Mouse (Mus musculus) embryonic facial prominence, embryonic 15.5 days (tissue): Measurements from ENCODE around the gene Lancl2. TPM values are rescaled to one million over a fixed set of nuclear protein-coding genes. Genes with fewer than 3 reads are reported as not detected.

ENCODE experiments used
- ATAC-seq: fragments of 200-750 bp; cut with Nextera tagmentation; 2 replicates; pipeline ENCODE4 v1.8.0; 2017; ENCODE audit warnings: low read depth, moderate TSS enrichment; ENCODE audit not compliant: insufficient number of reproducible peaks, low FRiP score, low TSS enrichment
- H3K27ac ChIP-seq: fragments of 300-500 bp; sonication (generic); replicated peaks from 2 replicates; pipeline ENCODE4 v1.5.1; 2015; ENCODE audit warnings: mild to moderate bottlenecking, inconsistent platforms
- H3K27me3 ChIP-seq: fragments of 300-500 bp; sonication (generic); 2 replicates; pipeline ENCODE4 v1.6.1; 2015; ENCODE audit warnings: inconsistent platforms
- H3K36me3 ChIP-seq: fragments of 300-500 bp; sonication (generic); 2 replicates; pipeline ENCODE4 v1.6.1; 2015; ENCODE audit warnings: mild to moderate bottlenecking, inconsistent platforms
- H3K4me1 ChIP-seq: fragments of 300-500 bp; sonication (generic); 2 replicates; pipeline ENCODE4 v1.6.1; 2015; ENCODE audit warnings: inconsistent platforms
- H3K4me2 ChIP-seq: fragments of 300-500 bp; sonication (generic); replicated peaks from 2 replicates; pipeline ENCODE4 v1.6.1; 2015; ENCODE audit warnings: mild to moderate bottlenecking, inconsistent platforms
- H3K4me3 ChIP-seq: fragments of 300-500 bp; sonication (generic); replicated peaks from 2 replicates; pipeline ENCODE4 v1.5.1; 2015; ENCODE audit warnings: mild to moderate bottlenecking, inconsistent platforms
- H3K9ac ChIP-seq: fragments of 300-500 bp; sonication (generic); 2 replicates; pipeline ENCODE4 v1.6.1; 2015; ENCODE audit warnings: inconsistent platforms
- H3K9me3 ChIP-seq: fragments of 300-500 bp; sonication (generic); replicated peaks from 2 replicates; pipeline ENCODE4 v1.6.1; 2016; ENCODE audit warnings: inconsistent platforms
- WGBS: fragments of 180-500 bp; shearing (Covaris S2); methylation state at CpG from one replicate; pipeline ENCODE4 v1.1.7; 2015; 5-methylcytosine and 5-hydroxymethylcytosine counted together
- polyA plus RNA-seq: library from polyadenylated mRNA; unstranded; fragments of >200 nt; fragmentation: Nextera tagmentation; extraction: Ambion mirVana; gene quantifications from 2 replicates; pipeline ENCODE4 v1.2.1, GENCODE M21; 2015

Lancl2 gene
- polyA plus RNA-seq, 1 experiment from 2014 or later: 25.7 TPM

DNA sequence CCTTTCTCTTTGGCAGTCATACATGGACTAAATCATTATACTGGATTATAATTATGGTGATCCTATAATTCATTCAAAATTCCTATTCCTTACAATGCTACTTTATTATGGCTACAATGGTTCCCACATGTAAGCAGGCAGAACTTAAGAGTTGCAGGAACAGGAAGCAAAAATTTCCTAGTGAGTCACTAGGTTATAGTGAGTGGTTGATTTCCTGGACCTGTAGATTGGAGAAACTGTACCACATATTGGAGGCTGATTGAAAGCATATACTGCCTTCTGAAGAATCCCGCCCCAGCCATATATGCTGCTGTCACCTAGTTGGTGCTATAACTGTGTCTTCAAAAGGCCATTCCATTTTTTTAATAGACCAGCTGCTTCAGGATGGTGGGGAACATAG lies 40.4 kb downstream of the Lancl2 start:
- Histone ChIP-seq H3K4me1 (no peaks in the 10 kb centered on the region), H3K4me3 (no peak overlapping the region), H3K4me2 (no peak overlapping the region), H3K27ac (no peak overlapping the region), H3K27me3 (no peaks in the 10 kb centered on the region), H3K36me3 (no peaks in the 10 kb centered on the region), H3K9ac (no peak overlapping the region), H3K9me3 (no peaks in the 10 kb centered on the region)
- WGBS: 94% methylated on average over 1 of the region's 1 CpGs
- no peak for ATAC-seq

DNA sequence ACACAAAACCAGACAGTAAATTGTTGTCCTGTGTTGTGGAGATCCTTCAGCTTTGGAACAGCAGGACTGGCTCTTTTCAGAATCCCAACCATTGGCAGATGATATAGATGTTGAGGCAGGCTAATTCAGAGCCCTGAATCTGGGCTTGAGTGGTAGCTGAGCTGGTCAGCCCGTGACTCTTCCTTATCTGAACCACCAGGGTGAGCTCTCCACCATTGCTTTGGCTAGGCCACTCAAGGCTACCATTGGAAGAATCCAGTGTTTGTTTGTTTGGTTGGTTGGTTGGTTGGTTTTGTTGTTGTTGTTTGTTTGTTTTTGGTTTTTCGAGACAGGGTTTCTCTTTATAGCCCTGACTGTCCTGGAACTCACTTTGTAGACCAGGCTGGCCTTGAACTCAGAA lies 41.0 kb downstream of the Lancl2 start:
- Histone ChIP-seq H3K9ac (no peak overlapping the region), H3K36me3 (no peaks in the 10 kb centered on the region), H3K4me3 (no peak overlapping the region), H3K9me3 (no peaks in the 10 kb centered on the region), H3K4me1 (no peaks in the 10 kb centered on the region), H3K4me2 (no peak overlapping the region), H3K27ac (no peak overlapping the region), H3K27me3 (no peaks in the 10 kb centered on the region)
- ATAC-seq: no peak
- WGBS: 81% methylated on average over 2 of the region's 2 CpGs

DNA sequence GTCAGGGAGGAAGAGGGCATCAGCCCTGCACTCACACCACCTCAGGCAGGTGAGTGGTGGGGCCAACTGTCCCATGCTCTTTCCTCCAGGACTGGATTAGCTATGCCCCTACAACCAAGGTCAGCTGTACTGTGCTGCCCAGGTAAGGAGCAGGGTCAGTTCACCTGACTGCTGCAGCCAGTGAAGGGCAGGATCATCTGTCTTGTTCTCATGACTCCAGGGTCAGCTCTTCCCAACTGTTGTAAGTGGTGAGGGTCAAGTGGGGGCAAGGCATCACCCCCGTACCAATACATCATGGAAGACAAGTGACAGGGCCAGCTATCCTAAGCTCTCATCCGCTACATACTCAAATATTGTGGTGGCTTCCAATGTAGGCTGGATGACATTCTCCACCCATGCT lies 41.8 kb downstream of the Lancl2 start:
- WGBS: 91% methylated on average over 2 of the region's 2 CpGs
- no peak overlapping the region for H3K4me2 ChIP-seq
- H3K27me3 ChIP-seq: no peaks in the 10 kb centered on the region
- no peaks in the 10 kb centered on the region for H3K9me3 ChIP-seq
- no peak for ATAC-seq
- H3K9ac ChIP-seq: no peak overlapping the region
- H3K36me3 ChIP-seq: no peaks in the 10 kb centered on the region
- H3K4me1 ChIP-seq: no peaks in the 10 kb centered on the region
- no peak overlapping the region for H3K4me3 ChIP-seq
- H3K27ac ChIP-seq: no peak overlapping the region

DNA sequence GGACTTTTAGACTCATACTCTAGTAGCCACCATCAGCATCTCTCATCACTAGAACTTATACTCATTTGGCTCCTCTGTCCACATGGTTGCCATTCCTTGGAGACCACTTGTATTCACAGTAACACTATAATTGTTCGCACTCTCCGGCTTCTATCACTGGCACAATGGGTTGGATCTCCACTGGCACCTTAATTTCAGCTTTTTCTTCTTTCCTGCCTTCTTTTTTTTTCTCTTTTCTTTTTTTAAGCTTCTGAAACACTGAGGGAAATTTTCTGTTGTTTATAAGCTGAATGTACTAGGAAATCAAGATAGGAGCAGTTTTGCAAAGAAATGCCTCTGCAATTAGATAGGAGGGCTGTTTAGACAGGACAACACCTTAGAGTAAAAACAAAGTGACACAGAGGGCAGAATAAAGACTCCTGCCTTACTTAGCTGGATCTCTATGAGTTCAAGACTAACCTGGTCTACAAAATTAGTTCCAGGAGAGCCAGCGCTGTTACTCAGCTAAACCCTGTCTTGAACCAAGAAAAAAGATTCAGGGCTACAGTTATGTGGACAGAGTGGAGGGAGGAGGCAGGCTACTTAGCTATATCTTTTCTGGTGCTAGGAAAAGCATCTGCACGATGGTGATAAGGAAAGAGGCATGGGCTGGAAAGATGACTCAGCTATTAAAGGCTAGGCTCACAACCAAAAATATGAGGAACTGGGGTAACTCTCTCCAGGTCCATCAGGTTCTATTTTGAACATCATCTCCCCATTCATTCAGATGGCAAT lies 42.8 kb downstream of the Lancl2 start:
- Histone ChIP-seq H3K4me3 (no peak overlapping the region), H3K4me1 (no peaks in the 10 kb centered on the region), H3K27ac (no peak overlapping the region), H3K9me3 (no peaks in the 10 kb centered on the region), H3K27me3 (no peaks in the 10 kb centered on the region), H3K36me3 (no peaks in the 10 kb centered on the region), H3K9ac (no peak overlapping the region), H3K4me2 (no peak overlapping the region)
- 87% methylated on average over 4 of the region's 4 CpGs for WGBS
- ATAC-seq: no peak

DNA sequence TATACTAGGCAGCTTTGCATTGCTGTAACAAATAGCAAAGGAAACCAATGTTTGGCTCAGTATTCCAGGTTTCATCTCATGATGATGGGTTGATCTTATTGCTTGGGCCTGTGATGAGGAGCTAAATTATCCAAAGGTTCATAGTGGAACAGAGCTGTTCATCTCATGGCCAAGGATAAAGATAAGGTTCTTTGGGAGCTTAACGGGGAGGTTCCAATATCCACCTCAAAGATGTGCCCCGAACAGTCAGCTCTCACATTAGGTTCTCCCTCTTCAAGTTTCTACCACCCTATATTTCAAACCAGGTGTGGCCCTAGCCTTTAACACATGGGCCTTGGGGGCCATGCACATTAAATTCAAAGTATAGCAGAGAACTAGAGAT lies 43.4 kb downstream of the Lancl2 start:
- Histone ChIP-seq H3K9ac (no peak overlapping the region), H3K4me1 (no peaks in the 10 kb centered on the region), H3K4me2 (no peak overlapping the region), H3K36me3 (no peaks in the 10 kb centered on the region), H3K4me3 (no peak overlapping the region), H3K9me3 (no peaks in the 10 kb centered on the region), H3K27me3 (no peaks in the 10 kb centered on the region), H3K27ac (no peak overlapping the region)
- ATAC-seq: no peak
- 90% methylated on average over 2 of the region's 2 CpGs for WGBS

DNA sequence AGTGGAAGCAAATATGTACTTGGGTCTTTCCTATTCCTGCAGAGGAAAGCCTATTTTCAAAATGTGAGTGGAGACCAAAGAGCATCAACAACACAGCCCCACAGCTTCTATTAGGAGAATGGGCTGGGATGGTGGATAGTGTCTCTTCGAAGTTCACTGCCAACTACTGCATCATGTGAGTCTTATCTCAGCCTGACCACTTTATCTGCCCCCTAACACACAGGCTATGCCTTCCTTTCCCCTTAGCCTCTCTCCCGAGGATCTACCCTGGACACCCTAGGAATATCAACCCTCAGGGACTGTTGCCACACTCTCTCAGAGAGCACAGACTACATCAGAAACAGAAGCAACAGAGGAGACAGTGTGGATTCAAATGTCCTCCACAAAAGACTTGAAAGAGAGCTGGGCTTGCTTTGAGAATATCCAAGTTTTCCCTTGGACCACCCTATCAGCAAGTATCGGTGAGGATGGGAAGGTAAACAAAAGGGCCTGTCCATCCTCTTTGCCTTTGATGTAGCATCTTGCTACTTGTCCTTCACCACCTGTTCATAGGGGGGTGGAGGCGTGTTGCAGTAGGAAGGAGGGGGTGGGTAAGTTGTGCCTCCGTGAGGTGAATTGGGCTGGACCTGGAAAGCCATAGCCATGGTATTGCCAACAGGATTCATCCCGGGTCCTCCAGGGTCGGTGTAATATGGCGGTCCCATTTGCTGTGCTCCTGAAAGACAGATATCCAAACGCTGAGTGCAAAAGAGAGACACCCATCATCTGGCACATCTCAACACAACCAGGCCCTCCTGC lies 51.8 kb downstream of the Lancl2 start:
- 92% methylated on average over 9 of the region's 9 CpGs for WGBS
- Histone ChIP-seq H3K27ac (no peak overlapping the region), H3K4me2 (no peak overlapping the region), H3K9me3 (no peaks in the 10 kb centered on the region), H3K4me3 (no peak overlapping the region), H3K36me3 (no peaks in the 10 kb centered on the region; the same call in 1 of the 2 replicates), H3K9ac (no peak overlapping the region), H3K4me1 (no peaks in the 10 kb centered on the region), H3K27me3 (no peaks in the 10 kb centered on the region)
- no peak for ATAC-seq

DNA sequence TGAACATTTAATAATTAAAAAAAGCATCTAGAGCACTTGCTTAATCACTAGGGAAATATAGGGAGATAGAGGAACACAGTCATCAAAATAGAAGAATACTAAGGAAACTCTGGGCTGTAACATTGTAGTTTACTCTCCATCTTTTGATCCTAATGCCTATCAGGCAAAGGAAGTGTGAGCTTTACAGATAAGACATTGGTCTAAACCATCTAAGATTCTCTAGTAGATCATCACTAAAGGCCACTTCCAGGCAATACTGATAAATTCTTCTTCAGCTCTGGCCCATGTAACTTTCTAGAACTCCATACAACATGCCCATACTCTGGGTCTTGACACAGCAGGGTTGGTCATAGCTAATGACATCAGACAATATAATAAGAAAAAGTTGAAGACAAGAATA lies 60.7 kb downstream of the Lancl2 start:
- no peaks in the 10 kb centered on the region for H3K4me1 ChIP-seq
- H3K9me3 ChIP-seq: no peaks in the 10 kb centered on the region
- no peak overlapping the region for H3K9ac ChIP-seq
- no peak overlapping the region for H3K4me3 ChIP-seq
- H3K36me3 ChIP-seq: peaks cover 5% of the 10 kb centered on the region; the same call in 1 of the 2 replicates
- no peaks in the 10 kb centered on the region for H3K27me3 ChIP-seq
- no peak for ATAC-seq
- H3K27ac ChIP-seq: no peak overlapping the region
- H3K4me2 ChIP-seq: no peak overlapping the region

DNA sequence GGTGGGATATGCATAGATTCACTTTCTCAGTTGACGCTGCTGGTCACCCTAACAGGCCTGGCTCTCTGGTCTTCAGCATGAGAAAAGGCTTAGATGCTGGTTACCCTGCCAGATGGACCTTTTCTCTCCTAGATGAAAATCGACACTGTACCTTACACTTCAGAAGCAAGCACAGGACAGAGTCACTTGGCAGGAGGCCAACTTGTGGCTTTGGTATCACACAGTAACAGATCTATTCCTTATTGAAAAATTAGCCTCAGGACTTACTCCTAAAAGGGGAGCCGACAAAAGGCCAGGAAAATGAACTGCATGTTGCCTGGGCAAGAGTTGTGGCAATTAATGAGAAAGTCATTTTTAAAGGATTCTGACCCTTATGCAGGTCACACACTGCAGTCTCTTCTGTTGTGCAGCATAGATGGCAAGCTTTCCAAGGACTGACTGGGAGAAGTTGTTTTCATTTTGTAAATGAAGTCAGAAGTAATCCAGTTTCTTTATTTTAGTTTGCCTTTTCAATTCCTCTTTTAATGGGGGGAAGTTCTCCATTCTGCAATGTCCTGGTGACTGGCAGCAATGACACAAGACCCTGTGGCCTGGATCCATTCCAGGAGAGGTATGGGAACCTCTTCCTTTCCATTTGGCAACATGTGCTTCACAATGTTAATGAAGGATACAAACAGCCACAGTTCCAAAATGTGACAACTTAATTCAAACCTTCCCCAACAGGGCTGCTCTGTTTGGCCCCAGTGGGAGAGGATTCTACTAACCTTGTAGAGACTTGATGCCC lies 62.9 kb downstream of the Lancl2 start:
- H3K9me3 ChIP-seq: no peaks in the 10 kb centered on the region
- H3K9ac ChIP-seq: no peak overlapping the region
- no peak overlapping the region for H3K4me3 ChIP-seq
- no peak overlapping the region for H3K27ac ChIP-seq
- H3K27me3 ChIP-seq: no peaks in the 10 kb centered on the region
- 52% methylated on average over 3 of the region's 3 CpGs for WGBS
- no peak overlapping the region for H3K4me2 ChIP-seq
- no peaks in the 10 kb centered on the region for H3K4me1 ChIP-seq
- no peak for ATAC-seq
- H3K36me3 ChIP-seq: peaks cover 8% of the 10 kb centered on the region; the same call in 1 of the 2 replicates

DNA sequence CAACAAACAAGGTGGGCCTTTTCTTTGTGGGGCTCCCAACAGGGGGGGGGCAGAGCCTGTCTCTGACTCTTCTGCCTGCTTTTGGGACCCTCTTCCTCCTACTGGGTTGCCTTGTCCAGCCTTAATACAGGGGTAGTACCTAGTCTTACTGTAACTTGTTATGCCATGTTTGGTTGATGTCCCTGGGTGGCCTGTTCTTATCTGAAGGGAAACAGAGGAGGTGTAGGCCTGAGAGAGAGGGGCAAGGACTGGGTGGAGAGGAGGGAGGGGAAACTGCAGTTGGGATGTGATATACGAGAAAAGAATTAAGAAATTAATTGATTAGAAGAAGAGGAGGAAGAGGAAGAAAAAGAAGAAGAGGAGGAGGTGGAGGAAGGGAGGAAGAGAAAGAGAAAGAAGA lies 63.9 kb downstream of the Lancl2 start:
- no peak overlapping the region for H3K4me3 ChIP-seq
- H3K4me2 ChIP-seq: no peak overlapping the region
- H3K36me3 ChIP-seq: 0 out of 2 replicates have a peak, but pooled peaks cover 3% of the 10 kb centered on the region
- no peak overlapping the region for H3K27ac ChIP-seq
- H3K4me1 ChIP-seq: no peaks in the 10 kb centered on the region
- no peaks in the 10 kb centered on the region for H3K9me3 ChIP-seq
- no peaks in the 10 kb centered on the region for H3K27me3 ChIP-seq
- no peak overlapping the region for H3K9ac ChIP-seq
- 83% methylated on average over 1 of the region's 1 CpGs for WGBS
- no peak for ATAC-seq

DNA sequence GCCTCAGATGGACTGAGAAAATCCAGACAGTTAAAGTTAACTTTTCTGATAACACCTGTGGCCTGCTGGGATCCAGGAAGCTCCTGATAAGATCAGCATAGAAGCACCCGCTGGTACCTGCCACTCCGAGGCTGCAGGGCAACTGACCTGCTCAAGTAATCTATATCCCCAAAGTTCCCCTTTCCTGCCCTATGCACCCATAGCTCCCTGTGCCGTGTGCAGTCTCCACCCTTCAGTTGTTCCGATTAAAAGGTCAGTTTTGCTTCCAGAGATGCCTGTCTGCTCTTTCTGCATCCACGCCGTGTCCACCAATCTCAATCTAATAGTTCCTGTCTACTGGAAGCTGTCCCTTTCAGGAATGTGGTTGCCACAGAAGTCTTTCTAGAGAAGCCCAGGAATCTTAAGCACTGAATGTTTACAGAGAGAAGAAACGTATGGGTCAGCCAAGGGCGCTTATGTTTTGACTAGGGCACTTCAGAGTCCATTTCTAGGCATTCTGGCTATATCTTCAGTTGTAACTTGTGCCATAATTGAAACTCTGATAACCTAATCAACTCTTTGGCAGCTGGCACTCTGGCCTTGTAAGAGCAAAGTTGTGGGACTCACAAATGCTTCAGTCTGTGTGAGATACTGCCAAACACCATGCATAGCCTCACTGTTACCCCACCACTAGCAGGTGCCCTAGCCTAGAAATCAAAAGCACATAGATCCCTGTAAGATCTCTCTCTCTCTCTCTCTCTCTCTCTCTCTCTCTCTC lies 65.0 kb downstream of the Lancl2 start:
- Histone ChIP-seq H3K27me3 (no peaks in the 10 kb centered on the region), H3K9ac (no peak overlapping the region), H3K4me3 (no peak overlapping the region), H3K27ac (no peak overlapping the region), H3K9me3 (no peaks in the 10 kb centered on the region), H3K36me3 (0 out of 2 replicates have a peak, but pooled peaks cover 3% of the 10 kb centered on the region), H3K4me2 (no peak overlapping the region), H3K4me1 (no peaks in the 10 kb centered on the region)
- 79% methylated on average over 8 of the region's 8 CpGs for WGBS
- ATAC-seq: no peak
